Comparison of ENCODE assay signal across 18 mouse cellular contexts in the genomic region with DNA sequence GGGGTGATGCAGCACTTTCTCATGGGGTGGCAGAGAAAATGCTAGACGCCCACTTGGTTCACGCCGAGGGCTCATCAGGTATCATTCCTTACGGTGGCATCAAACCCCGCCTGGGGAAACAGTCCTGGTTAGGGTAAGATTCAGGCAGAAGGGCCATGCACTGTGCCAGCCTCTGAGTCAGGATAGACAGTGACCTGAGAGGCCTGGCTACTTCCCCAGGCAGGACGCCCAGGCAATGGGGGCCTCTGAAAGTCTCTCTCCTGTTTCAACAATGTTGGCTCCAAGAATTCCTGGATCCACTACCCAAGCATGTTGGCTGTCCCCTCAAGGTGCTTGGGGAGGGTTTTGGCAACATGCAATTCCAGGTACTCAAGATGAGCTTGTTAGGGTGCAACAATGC. TPM values are rescaled to one million over a fixed set of nuclear protein-coding genes. Genes with fewer than 3 reads are reported as not detected.
"Had no signal": no experiment of that assay in that cellular context is flagged by ENCODE, and none has a peak within 500 bp of the region (broad histone marks: within the 10 kb centered on the region; RNA-seq: fewer than 3 reads in every experiment).

No protein-coding gene starts in this region.

- DNase-seq: kidney, postnatal 10 days; kidney, postnatal 36 days; liver; lung, adult 18-20 months; lung, postnatal 10 days; lung, postnatal 36 days; thymus, postnatal 25 days had no signal

- H3K4me2 ChIP-seq: kidney, embryonic 15.5 days; limb, embryonic 13.5 days; liver, embryonic 12.5 days; liver, embryonic 15.5 days; lung, embryonic 15.5 days; midbrain, embryonic 13.5 days; stomach, embryonic 15.5 days had no signal

- H3K27ac ChIP-seq: kidney, embryonic 15.5 days; limb, embryonic 10.5 days; limb, embryonic 13.5 days; liver, embryonic 12.5 days; liver, embryonic 15.5 days; lung, embryonic 15.5 days; midbrain, embryonic 10.5 days; midbrain, embryonic 13.5 days; stomach, embryonic 15.5 days had no signal

- H3K9me3 ChIP-seq: kidney, embryonic 15.5 days; limb, embryonic 10.5 days; limb, embryonic 13.5 days; liver, embryonic 12.5 days; liver, embryonic 15.5 days; lung, embryonic 15.5 days; megakaryocyte, embryonic 14.5 days; midbrain, embryonic 10.5 days; midbrain, embryonic 13.5 days; stomach, embryonic 15.5 days had no signal

- H3K4me3 ChIP-seq: kidney, embryonic 15.5 days; limb, embryonic 10.5 days; limb, embryonic 13.5 days; liver, embryonic 12.5 days; liver, embryonic 15.5 days; lung, embryonic 15.5 days; megakaryocyte, embryonic 14.5 days; midbrain, embryonic 10.5 days; midbrain, embryonic 13.5 days; stomach, embryonic 15.5 days had no signal

- H3K27me3 ChIP-seq: kidney, embryonic 15.5 days; limb, embryonic 13.5 days; liver, embryonic 12.5 days; liver, embryonic 15.5 days; lung, embryonic 15.5 days; midbrain, embryonic 13.5 days; stomach, embryonic 15.5 days had no signal

- H3K9ac ChIP-seq: kidney, embryonic 15.5 days; limb, embryonic 13.5 days; liver, embryonic 12.5 days; liver, embryonic 15.5 days; lung, embryonic 15.5 days; midbrain, embryonic 13.5 days; stomach, embryonic 15.5 days had no signal

- H3K36me3 ChIP-seq: stomach, embryonic 15.5 days had no signal

- H3K4me1 ChIP-seq: kidney, embryonic 15.5 days; limb, embryonic 10.5 days; limb, embryonic 13.5 days; liver, embryonic 12.5 days; liver, embryonic 15.5 days; lung, embryonic 15.5 days; stomach, embryonic 15.5 days had no signal

- ATAC-seq: liver, embryonic 12.5 days; midbrain, embryonic 13.5 days; midbrain, embryonic 16.5 days had no signal

RNA-seq across cellular contexts. Expression of gene Cabp7, which starts 23.3 kb away (rescaled TPM):
- polyA plus RNA-seq: lung, embryonic 15.5 days had no signal
